Mouse (Mus musculus): ENCODE results near the gene Tubb2b. TPM values are rescaled to one million over a fixed set of nuclear protein-coding genes. Genes with fewer than 3 reads are reported as not detected.

Tubb2b gene
- polyA plus RNA-seq, 1 experiment from 2014 or later = 36.6 TPM

GRCm38 (mm10) chr13:34079801-34080200 lies 50.5 kb downstream of the Tubb2b start:
- no peak for ATAC-seq (replicated peaks; ENCODE audit: low FRiP score)
- H3K9ac ChIP-seq = no peak overlapping the region
- 0 out of 2 replicates have a peak, but pooled peaks cover 5% of the 10 kb centered on the region for H3K27me3 ChIP-seq
- H3K4me3 ChIP-seq (replicated peaks) = no peak overlapping the region
- WGBS = 77% methylated on average over 3 of the region's 3 CpGs
- no peaks in the 10 kb centered on the region for H3K9me3 ChIP-seq (replicated peaks)
- H3K27ac ChIP-seq = no peak overlapping the region
- 0 out of 2 replicates have a peak, but pooled peaks cover 6% of the 10 kb centered on the region for H3K36me3 ChIP-seq
- H3K4me2 ChIP-seq = no peak overlapping the region
- peaks cover 19% of the 10 kb centered on the region for H3K4me1 ChIP-seq

- H3K27ac ChIP-seq = no peak overlapping the region
- 38% methylated on average over 16 of the region's 16 CpGs for WGBS
- H3K4me1 ChIP-seq = peaks cover 19% of the 10 kb centered on the region
Measured at GRCm38 (mm10) chr13:34078500-34079280, 51.6 kb downstream of the Tubb2b start.

GRCm38 (mm10) chr13:34077492-34078271 lies 52.6 kb downstream of the Tubb2b start, which contains the start of gene Tubb2a:
Tubb2a (minus strand) TSS chr13:34078007.
- no peak within 1 kb of the TSS for H3K27ac ChIP-seq
- peak; percentile 93 for ATAC-seq (replicated peaks; ENCODE audit: low FRiP score)
- H3K4me1 ChIP-seq = peaks cover 19% of the 10 kb centered on the region
- 0 out of 2 replicates have a peak, but pooled peaks cover 5% of the 10 kb centered on the region for H3K27me3 ChIP-seq
- WGBS = 1% methylated on average over 45 of the region's 45 CpGs
- peak within 1 kb of the TSS; percentile 79 for H3K9ac ChIP-seq
- peaks cover 11% of the 10 kb centered on the region for H3K36me3 ChIP-seq
- peak within 1 kb of the TSS; percentile 69 for H3K4me3 ChIP-seq (replicated peaks)
- no peaks in the 10 kb centered on the region for H3K9me3 ChIP-seq (replicated peaks)
- H3K4me2 ChIP-seq = peak within 1 kb of the TSS; percentile 97

More at GRCm38 (mm10) chr13:34078500-34079280, 51.6 kb downstream of the Tubb2b start:
- ATAC-seq (replicated peaks; ENCODE audit: low FRiP score) = peak; percentile 26; the same call in 1 of the 2 replicates
- H3K9me3 ChIP-seq (replicated peaks) = no peaks in the 10 kb centered on the region
- H3K9ac ChIP-seq = peak overlapping the region; percentile 79; the same call in 1 of the 2 replicates
- peak overlapping the region; percentile 97 for H3K4me2 ChIP-seq
- H3K36me3 ChIP-seq = peaks cover 7% of the 10 kb centered on the region
- peak overlapping the region; percentile 69 for H3K4me3 ChIP-seq (replicated peaks)
- 0 out of 2 replicates have a peak, but pooled peaks cover 5% of the 10 kb centered on the region for H3K27me3 ChIP-seq

Other genes with a start within 250 kb of the Tubb2b start
- 0.19 and 0.32 TPM in 2 replicates for gene Serpinb6c, start 224.8 kb downstream of the Tubb2b start, polyA plus RNA-seq (2015; fragmentation: Nextera tagmentation; extraction: Ambion mirVana)
- gene Nqo2, start 165.8 kb downstream of the Tubb2b start, polyA plus RNA-seq (2015; fragmentation: Nextera tagmentation; extraction: Ambion mirVana) = 26.1 and 26.2 TPM in 2 replicates
- 18.3 and 18.6 TPM in 2 replicates for gene Ripk1, start 128.1 kb downstream of the Tubb2b start, polyA plus RNA-seq (2015; fragmentation: Nextera tagmentation; extraction: Ambion mirVana)
- gene Serpinb6a, start 127.7 kb downstream of the Tubb2b start, polyA plus RNA-seq (2015; fragmentation: Nextera tagmentation; extraction: Ambion mirVana) = 58.8 and 70.9 TPM in 2 replicates
- 66.7 and 72.2 TPM in 2 replicates for gene Bphl, start 92.9 kb downstream of the Tubb2b start, polyA plus RNA-seq (2015; fragmentation: Nextera tagmentation; extraction: Ambion mirVana)
- 102 and 132 TPM in 2 replicates for gene Tubb2a, start 52.5 kb downstream of the Tubb2b start, polyA plus RNA-seq (2015; fragmentation: Nextera tagmentation; extraction: Ambion mirVana)
- gene Psmg4, start 32.5 kb upstream of the Tubb2b start, polyA plus RNA-seq (2015; fragmentation: Nextera tagmentation; extraction: Ambion mirVana) = 79.0 and 88.7 TPM in 2 replicates
- 2.4 and 2.6 TPM in 2 replicates for gene Slc22a23, start 214.7 kb upstream of the Tubb2b start, polyA plus RNA-seq (2015; fragmentation: Nextera tagmentation; extraction: Ambion mirVana)